Mouse (Mus musculus): ENCODE results near the gene Smtn. TPM values are rescaled to one million over a fixed set of nuclear protein-coding genes. Genes with fewer than 3 reads are reported as not detected.

Smtn gene
- polyA plus RNA-seq, 1 experiment from 2014 or later: 18.5 TPM

- Histone ChIP-seq H3K9me3 (no peaks in the 10 kb centered on the region), H3K27me3 (no peaks in the 10 kb centered on the region), H3K4me1 (replicated peaks) (no peaks in the 10 kb centered on the region), H3K27ac (replicated peaks) (no peak overlapping the region), H3K36me3 (no peaks in the 10 kb centered on the region), H3K4me2 (no peak overlapping the region), H3K9ac (no peak overlapping the region), H3K4me3 (no peak overlapping the region)
- ATAC-seq (ENCODE audit: low FRiP score, low read depth): no peak
- WGBS: 83% methylated on average over 17 of the region's 17 CpGs
Measured at GRCm38 (mm10) chr11:3494857-3495256, 45.6 kb downstream of the Smtn start.

- Histone ChIP-seq H3K9ac (no peak overlapping the region), H3K4me1 (replicated peaks) (no peaks in the 10 kb centered on the region), H3K4me3 (no peak overlapping the region), H3K4me2 (no peak overlapping the region), H3K27me3 (no peaks in the 10 kb centered on the region), H3K36me3 (no peaks in the 10 kb centered on the region), H3K27ac (replicated peaks) (no peak overlapping the region), H3K9me3 (no peaks in the 10 kb centered on the region)
- no peak for ATAC-seq (ENCODE audit: low FRiP score, low read depth)
- WGBS: 68% methylated on average over 4 of the region's 4 CpGs
Measured at GRCm38 (mm10) chr11:3492748-3493147, 47.7 kb downstream of the Smtn start.

GRCm38 (mm10) chr11:3489036-3489435 is 51.4 kb downstream of the Smtn start:
- no peak overlapping the region for H3K4me2 ChIP-seq
- H3K27ac ChIP-seq (replicated peaks): no peak overlapping the region
- H3K27me3 ChIP-seq: no peaks in the 10 kb centered on the region
- no peaks in the 10 kb centered on the region for H3K9me3 ChIP-seq
- ATAC-seq (ENCODE audit: low FRiP score, low read depth): no peak
- H3K9ac ChIP-seq: no peak overlapping the region
- 0 out of 2 replicates have a peak, but pooled peaks cover 2% of the 10 kb centered on the region for H3K4me1 ChIP-seq (replicated peaks)
- 91% methylated on average over 5 of the region's 5 CpGs for WGBS
- H3K4me3 ChIP-seq: no peak overlapping the region
- H3K36me3 ChIP-seq: no peaks in the 10 kb centered on the region

GRCm38 (mm10) chr11:3487952-3488570 is 52.4 kb downstream of the Smtn start, which contains the start of gene Pla2g3:
Gene Pla2g3, plus strand, starts transcription at chr11:3488284.
- Histone ChIP-seq H3K4me2 (no peak within 1 kb of the TSS), H3K27me3 (no peaks in the 10 kb centered on the region), H3K9me3 (no peaks in the 10 kb centered on the region), H3K4me1 (replicated peaks) (0 out of 2 replicates have a peak, but pooled peaks cover 2% of the 10 kb centered on the region), H3K4me3 (no peak within 1 kb of the TSS), H3K36me3 (no peaks in the 10 kb centered on the region), H3K9ac (no peak within 1 kb of the TSS), H3K27ac (replicated peaks) (no peak within 1 kb of the TSS)
- 31% methylated on average over 11 of the region's 11 CpGs for WGBS
- no peak for ATAC-seq (ENCODE audit: low FRiP score, low read depth)

GRCm38 (mm10) chr11:3486349-3486748 is 54.1 kb downstream of the Smtn start:
- Histone ChIP-seq H3K4me3 (no peak overlapping the region), H3K27ac (replicated peaks) (no peak overlapping the region), H3K27me3 (no peaks in the 10 kb centered on the region), H3K4me2 (no peak overlapping the region), H3K9me3 (no peaks in the 10 kb centered on the region), H3K36me3 (no peaks in the 10 kb centered on the region), H3K4me1 (replicated peaks) (0 out of 2 replicates have a peak, but pooled peaks cover 2% of the 10 kb centered on the region), H3K9ac (no peak overlapping the region)
- WGBS: 81% methylated on average over 7 of the region's 7 CpGs
- no peak for ATAC-seq (ENCODE audit: low FRiP score, low read depth)

GRCm38 (mm10) chr11:3483980-3484642 is 56.3 kb downstream of the Smtn start:
- H3K9me3 ChIP-seq: no peaks in the 10 kb centered on the region
- H3K4me3 ChIP-seq: no peak overlapping the region
- H3K4me2 ChIP-seq: no peak overlapping the region
- H3K27ac ChIP-seq (replicated peaks): peak overlapping the region; percentile 22
- H3K4me1 ChIP-seq (replicated peaks): 0 out of 2 replicates have a peak, but pooled peaks cover 2% of the 10 kb centered on the region
- H3K9ac ChIP-seq: no peak overlapping the region
- WGBS: 56% methylated on average over 11 of the region's 11 CpGs
- H3K36me3 ChIP-seq: no peaks in the 10 kb centered on the region
- no peaks in the 10 kb centered on the region for H3K27me3 ChIP-seq
- ATAC-seq (ENCODE audit: low FRiP score, low read depth): peak; percentile 83

- H3K4me2 ChIP-seq: no peak overlapping the region
Measured at GRCm38 (mm10) chr11:3475489-3475888, 64.9 kb downstream of the Smtn start.

GRCm38 (mm10) chr11:3474480-3475115 is 65.8 kb downstream of the Smtn start:
- no peak overlapping the region for H3K27ac ChIP-seq (replicated peaks)
- no peaks in the 10 kb centered on the region for H3K36me3 ChIP-seq
- H3K4me1 ChIP-seq (replicated peaks): no peaks in the 10 kb centered on the region
- no peaks in the 10 kb centered on the region for H3K9me3 ChIP-seq
- 89% methylated on average over 7 of the region's 7 CpGs for WGBS
- no peak overlapping the region for H3K4me2 ChIP-seq
- no peak overlapping the region for H3K9ac ChIP-seq
- H3K4me3 ChIP-seq: no peak overlapping the region
- H3K27me3 ChIP-seq: no peaks in the 10 kb centered on the region
- ATAC-seq (ENCODE audit: low FRiP score, low read depth): no peak

More at GRCm38 (mm10) chr11:3475489-3475888, 64.9 kb downstream of the Smtn start:
- Histone ChIP-seq H3K27me3 (no peaks in the 10 kb centered on the region), H3K4me1 (replicated peaks) (no peaks in the 10 kb centered on the region), H3K9ac (no peak overlapping the region), H3K36me3 (no peaks in the 10 kb centered on the region), H3K4me3 (no peak overlapping the region), H3K27ac (replicated peaks) (no peak overlapping the region), H3K9me3 (no peaks in the 10 kb centered on the region)
- no peak for ATAC-seq (ENCODE audit: low FRiP score, low read depth)

GRCm38 (mm10) chr11:3472484-3472883 is 67.9 kb downstream of the Smtn start:
- 37% methylated on average over 1 of the region's 1 CpGs for WGBS
- Histone ChIP-seq H3K9me3 (no peaks in the 10 kb centered on the region), H3K4me2 (no peak overlapping the region), H3K4me3 (no peak overlapping the region), H3K4me1 (replicated peaks) (no peaks in the 10 kb centered on the region), H3K27me3 (no peaks in the 10 kb centered on the region), H3K27ac (replicated peaks) (no peak overlapping the region), H3K36me3 (no peaks in the 10 kb centered on the region), H3K9ac (no peak overlapping the region)
- ATAC-seq (ENCODE audit: low FRiP score, low read depth): peak; percentile 83; the same call in 1 of the 2 replicates

- no peak for ATAC-seq (ENCODE audit: low FRiP score, low read depth)
- no peaks in the 10 kb centered on the region for H3K9me3 ChIP-seq
- WGBS: 31% methylated on average over 11 of the region's 11 CpGs
- H3K27ac ChIP-seq (replicated peaks): no peak overlapping the region
- H3K9ac ChIP-seq: no peak overlapping the region
- H3K4me1 ChIP-seq (replicated peaks): no peaks in the 10 kb centered on the region
- H3K27me3 ChIP-seq: no peaks in the 10 kb centered on the region
- no peak overlapping the region for H3K4me3 ChIP-seq
- no peaks in the 10 kb centered on the region for H3K36me3 ChIP-seq
- no peak overlapping the region for H3K4me2 ChIP-seq
Measured at GRCm38 (mm10) chr11:3471448-3471850, 69.0 kb downstream of the Smtn start.
